Comparison of ENCODE assay signal across 8 mouse cellular contexts in the genomic region with DNA sequence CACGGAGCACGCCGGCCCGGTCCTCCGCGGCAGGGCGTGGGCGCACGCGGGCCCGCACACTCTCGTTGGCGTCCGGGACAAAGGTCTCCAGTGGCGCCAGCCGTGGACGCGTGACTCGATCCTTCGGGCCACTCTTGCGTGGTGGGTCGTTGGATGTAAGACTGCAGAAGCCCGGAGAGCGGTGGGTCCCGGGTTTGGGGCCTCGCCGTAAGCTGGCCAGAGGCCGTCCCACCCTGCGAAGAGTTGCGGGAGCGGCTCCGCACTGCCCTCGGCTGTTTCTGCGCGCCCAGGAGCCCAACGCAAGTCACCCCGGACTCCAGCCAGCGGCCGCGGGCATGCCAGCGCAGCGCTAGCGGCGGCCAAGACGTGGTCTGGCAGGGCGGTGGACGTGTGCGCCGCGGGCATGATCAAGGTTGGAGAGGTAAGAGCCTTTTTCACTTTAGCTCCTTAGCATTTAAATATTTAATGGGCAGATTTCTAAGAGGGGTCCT.
DNase-seq lines count a peak whose midpoint lies in the region; ATAC-seq and TF ChIP-seq lines count a peak whose summit lies in the region.

No protein-coding gene starts in this region.

- WGBS in heart, postnatal 0 days: 1% methylated on average over 49 of the region's 50 CpGs
- WGBS in liver, embryonic 13.5 days (ENCODE audit: insufficient replicate concordance): 5% methylated on average over 50 of the region's 50 CpGs
- 3% methylated on average over 50 of the region's 50 CpGs for WGBS in stomach, embryonic 14.5 days

- H3K27me3 ChIP-seq in heart, postnatal 0 days (ENCODE audit: control insufficient read depth, insufficient read depth, low read length): no peaks in the 10 kb centered on the region
- peaks cover 87% of the 10 kb centered on the region for H3K27me3 ChIP-seq in liver, embryonic 13.5 days
- H3K27me3 ChIP-seq in stomach, embryonic 14.5 days (ENCODE audit: control insufficient read depth, insufficient read depth, low read length): peaks cover 5% of the 10 kb centered on the region

- peak overlapping the region; percentile 98 for H3K9ac ChIP-seq in heart, postnatal 0 days (replicated peaks; ENCODE audit: low read depth, low read length)
- H3K9ac ChIP-seq in liver, embryonic 13.5 days: peak overlapping the region; percentile 56
- peak overlapping the region; percentile 86 for H3K9ac ChIP-seq in stomach, embryonic 14.5 days (replicated peaks; ENCODE audit: low read depth, low read length)

- H3K27ac ChIP-seq in heart, postnatal 0 days (ENCODE audit: low read depth): peak overlapping the region; percentile 100
- H3K27ac ChIP-seq in liver, embryonic 13.5 days: no peak overlapping the region
- H3K27ac ChIP-seq in stomach, embryonic 14.5 days (ENCODE audit: low read length): peak overlapping the region; percentile 86; the same call in 1 of the 2 replicates

- peaks cover 42% of the 10 kb centered on the region for H3K4me1 ChIP-seq in heart, postnatal 0 days (ENCODE audit: control insufficient read depth, insufficient read depth)
- peaks cover 10% of the 10 kb centered on the region; the same call in 1 of the 2 replicates for H3K4me1 ChIP-seq in liver, embryonic 13.5 days (replicated peaks)
- H3K4me1 ChIP-seq in stomach, embryonic 14.5 days (ENCODE audit: control insufficient read depth, insufficient read depth, low read length): peaks cover 17% of the 10 kb centered on the region

- no peak for TF ChIP-seq EP300 in heart, postnatal 0 days (IDR thresholded peaks at IDR 0.05; ENCODE audit: low read depth)

- H3K36me3 ChIP-seq in heart, postnatal 0 days (replicated peaks; ENCODE audit: control insufficient read depth, insufficient read depth, low read length): peaks cover 13% of the 10 kb centered on the region; the same call in 1 of the 2 replicates
- no peaks in the 10 kb centered on the region for H3K36me3 ChIP-seq in liver, embryonic 13.5 days
- no peaks in the 10 kb centered on the region; the same call in 1 of the 2 replicates for H3K36me3 ChIP-seq in stomach, embryonic 14.5 days (ENCODE audit: control insufficient read depth, insufficient read depth, low read length)

- no peak for TF ChIP-seq CTCF in heart, postnatal 0 days (IDR thresholded peaks at IDR 0.05; ENCODE audit: low read depth)

- DNase-seq in adrenal gland, postnatal 14 days: peak; percentile 75
- no peak for DNase-seq in adrenal gland, adult 18-20 months (ENCODE audit: low spot score in 2 of 2)
- peak; percentile 22 for DNase-seq in thymus, postnatal 25 days
- no peak for DNase-seq in thymus, adult 18-20 months
- DNase-seq in heart, postnatal 0 days (ENCODE audit: low spot score): no peak
- DNase-seq in liver, embryonic 13.5 days: no peak
- DNase-seq in spleen, postnatal 14 days (ENCODE audit: low spot score in 2 of 2): no peak

- ATAC-seq in heart, postnatal 0 days (ENCODE audit: insufficient read depth, low read depth): peak; percentile 3; the same call in 1 of the 2 replicates
- no peak for ATAC-seq in liver, embryonic 13.5 days (ENCODE audit: low read depth)
- no peak for ATAC-seq in stomach, embryonic 14.5 days (ENCODE audit: insufficient number of reproducible peaks, insufficient read depth, low FRiP score, low read depth)

- peak overlapping the region; percentile 84 for H3K4me3 ChIP-seq in heart, postnatal 0 days (ENCODE audit: low read depth, low read length)
- peak overlapping the region; percentile 52 for H3K4me3 ChIP-seq in liver, embryonic 13.5 days (replicated peaks)
- H3K4me3 ChIP-seq in stomach, embryonic 14.5 days (ENCODE audit: low read depth, low read length): peak overlapping the region; percentile 85

- peak overlapping the region; percentile 64 for H3K4me2 ChIP-seq in heart, postnatal 0 days (ENCODE audit: low read depth, low read length)
- H3K4me2 ChIP-seq in liver, embryonic 13.5 days: peak overlapping the region; percentile 61
- peak overlapping the region; percentile 86 for H3K4me2 ChIP-seq in stomach, embryonic 14.5 days (replicated peaks; ENCODE audit: low read depth, low read length)

- H3K9me3 ChIP-seq in heart, postnatal 0 days (replicated peaks; ENCODE audit: control insufficient read depth, low read length): no peaks in the 10 kb centered on the region
- no peaks in the 10 kb centered on the region for H3K9me3 ChIP-seq in liver, embryonic 13.5 days (replicated peaks)
- H3K9me3 ChIP-seq in stomach, embryonic 14.5 days (ENCODE audit: control insufficient read depth, low read depth, low read length): no peaks in the 10 kb centered on the region

Comparison
In these comparisons a context has a peak if more than half of its experiments do, and no peak if none do; other contexts are left out.
1. DNase-seq: peak in adrenal gland, postnatal 14 days (single experiment) and thymus, postnatal 25 days (single experiment); none in adrenal gland, adult 18-20 months (0 of 2), thymus, adult 18-20 months (0 of 2), heart, postnatal 0 days (single experiment), liver, embryonic 13.5 days (single experiment) and spleen, postnatal 14 days (0 of 2).
2. Peak in every context shown above with its lines, with median percentiles within 50 percentile points of each other: H3K4me2 ChIP-seq, H3K4me3 ChIP-seq and H3K9ac ChIP-seq.